Mouse (Mus musculus) forebrain, embryonic 16.5 days (tissue): ENCODE data around the gene Nr1i3. TPM values are rescaled to one million over a fixed set of nuclear protein-coding genes. Genes with fewer than 3 reads are reported as not detected.

Source experiments
- ATAC-seq: fragments of 200-750 bp; cut with Nextera tagmentation; 2 replicates; pipeline ENCODE4 v1.8.0; 2017; ENCODE audit warnings: mild to moderate bottlenecking, moderate library complexity
- H3K27ac ChIP-seq: fragments of 300-500 bp; sonication (generic); 2 replicates; pipeline ENCODE4 v1.5.1; 2014; ENCODE audit warnings: low read length, control low read depth
- H3K27me3 ChIP-seq: fragments of 300-500 bp; sonication (generic); replicated peaks from 2 replicates; pipeline ENCODE4 v1.6.1; 2014; ENCODE audit warnings: low read length; ENCODE audit not compliant: control insufficient read depth, insufficient read depth
- H3K36me3 ChIP-seq: fragments of 300-500 bp; sonication (generic); 2 replicates; pipeline ENCODE4 v1.6.1; 2014; ENCODE audit not compliant: control insufficient read depth, insufficient read depth
- H3K4me1 ChIP-seq: fragments of 300-500 bp; sonication (generic); replicated peaks from 2 replicates; pipeline ENCODE4 v1.6.1; 2014; ENCODE audit warnings: low read length; ENCODE audit not compliant: control insufficient read depth, insufficient read depth
- H3K4me2 ChIP-seq: fragments of 300-500 bp; sonication (generic); 2 replicates; pipeline ENCODE4 v1.6.1; 2014; ENCODE audit warnings: mild to moderate bottlenecking, low read length, control low read depth
- H3K4me3 ChIP-seq: fragments of 300-500 bp; sonication (generic); replicated peaks from 2 replicates; pipeline ENCODE4 v1.5.1; 2014; ENCODE audit warnings: mild to moderate bottlenecking, low read length, control low read depth
- H3K9ac ChIP-seq: fragments of 300-500 bp; sonication (generic); replicated peaks from 2 replicates; pipeline ENCODE4 v1.6.1; 2014; ENCODE audit warnings: low read depth, low read length, control low read depth
- H3K9me3 ChIP-seq: fragments of 300-500 bp; sonication (generic); 2 replicates; pipeline ENCODE4 v1.6.1; 2016; ENCODE audit warnings: low read length; ENCODE audit not compliant: control insufficient read depth
- WGBS: fragments of 180-500 bp; shearing (Covaris S2); extraction: QIAGEN DNeasy Blood & Tissue Kit; methylation state at CpG from one replicate; pipeline ENCODE4 v1.1.7; 2014; 5-methylcytosine and 5-hydroxymethylcytosine counted together
- polyA plus RNA-seq: library from polyadenylated mRNA; unstranded; fragments of >200 nt; fragmentation: Nextera tagmentation; extraction: Ambion mirVana; gene quantifications from 2 replicates; pipeline ENCODE4 v1.2.1, GENCODE M21; 2015

Nr1i3 gene
- polyA plus RNA-seq, 1 experiment from 2014 or later: 0.48 TPM

GRCm38 (mm10) chr1:171183620-171184019, 30.1 kb upstream of the Nr1i3 start:
- WGBS: 76% methylated on average over 3 of the region's 3 CpGs
- Histone ChIP-seq H3K27me3 (no peaks in the 10 kb centered on the region), H3K4me3 (no peak overlapping the region), H3K4me2 (no peak overlapping the region), H3K4me1 (peaks cover 4% of the 10 kb centered on the region), H3K9me3 (no peaks in the 10 kb centered on the region), H3K9ac (no peak overlapping the region), H3K27ac (no peak overlapping the region), H3K36me3 (no peaks in the 10 kb centered on the region)
- ATAC-seq: no peak

GRCm38 (mm10) chr1:171184314-171184713, 29.5 kb upstream of the Nr1i3 start:
- no peak overlapping the region for H3K4me3 ChIP-seq
- WGBS: 89% methylated on average over 7 of the region's 7 CpGs

GRCm38 (mm10) chr1:171185655-171186054, 28.1 kb upstream of the Nr1i3 start:
- no peak overlapping the region for H3K4me2 ChIP-seq
- H3K27ac ChIP-seq: no peak overlapping the region
- H3K9me3 ChIP-seq: no peaks in the 10 kb centered on the region
- no peak for ATAC-seq
- H3K4me1 ChIP-seq: peaks cover 13% of the 10 kb centered on the region
- H3K36me3 ChIP-seq: no peaks in the 10 kb centered on the region
- H3K4me3 ChIP-seq: no peak overlapping the region
- no peak overlapping the region for H3K9ac ChIP-seq
- H3K27me3 ChIP-seq: 0 out of 2 replicates have a peak, but pooled peaks cover under 1% of the 10 kb centered on the region
- 61% methylated on average over 8 of the region's 8 CpGs for WGBS

More at GRCm38 (mm10) chr1:171184314-171184713, 29.5 kb upstream of the Nr1i3 start:
- peaks cover 8% of the 10 kb centered on the region for H3K4me1 ChIP-seq
- H3K9me3 ChIP-seq: no peaks in the 10 kb centered on the region
- no peak for ATAC-seq
- H3K36me3 ChIP-seq: no peaks in the 10 kb centered on the region
- H3K27ac ChIP-seq: no peak overlapping the region
- no peaks in the 10 kb centered on the region for H3K27me3 ChIP-seq
- no peak overlapping the region for H3K9ac ChIP-seq
- no peak overlapping the region for H3K4me2 ChIP-seq

GRCm38 (mm10) chr1:171187851-171188700, 25.7 kb upstream of the Nr1i3 start:
- Histone ChIP-seq H3K36me3 (no peaks in the 10 kb centered on the region), H3K4me2 (no peak overlapping the region), H3K9ac (no peak overlapping the region), H3K27me3 (peaks cover 14% of the 10 kb centered on the region), H3K4me1 (peaks cover 16% of the 10 kb centered on the region), H3K9me3 (no peaks in the 10 kb centered on the region), H3K27ac (no peak overlapping the region), H3K4me3 (no peak overlapping the region)
- ATAC-seq: peak; percentile 33; the same call in 1 of the 2 replicates
- WGBS: 26% methylated on average over 13 of the region's 13 CpGs

GRCm38 (mm10) chr1:171189046-171189445, 24.7 kb upstream of the Nr1i3 start:
- ATAC-seq: no peak
- Histone ChIP-seq H3K27ac (no peak overlapping the region), H3K36me3 (no peaks in the 10 kb centered on the region), H3K4me2 (no peak overlapping the region), H3K9me3 (no peaks in the 10 kb centered on the region), H3K4me1 (peaks cover 21% of the 10 kb centered on the region), H3K27me3 (peaks cover 21% of the 10 kb centered on the region), H3K9ac (no peak overlapping the region), H3K4me3 (no peak overlapping the region)
- 12% methylated on average over 8 of the region's 8 CpGs for WGBS

GRCm38 (mm10) chr1:171189476-171190114, 24.2 kb upstream of the Nr1i3 start:
- Histone ChIP-seq H3K27ac (no peak overlapping the region), H3K4me3 (no peak overlapping the region), H3K36me3 (no peaks in the 10 kb centered on the region), H3K4me2 (no peak overlapping the region), H3K4me1 (peaks cover 21% of the 10 kb centered on the region), H3K27me3 (peaks cover 26% of the 10 kb centered on the region), H3K9ac (no peak overlapping the region), H3K9me3 (no peaks in the 10 kb centered on the region)
- WGBS: 23% methylated on average over 14 of the region's 14 CpGs
- ATAC-seq: no peak

- no peak overlapping the region for H3K9ac ChIP-seq
- H3K4me2 ChIP-seq: no peak overlapping the region
- peaks cover 26% of the 10 kb centered on the region for H3K4me1 ChIP-seq
- ATAC-seq: no peak
- peaks cover 32% of the 10 kb centered on the region for H3K27me3 ChIP-seq
- 95% methylated on average over 9 of the region's 9 CpGs for WGBS
- H3K36me3 ChIP-seq: no peaks in the 10 kb centered on the region
- no peaks in the 10 kb centered on the region for H3K9me3 ChIP-seq
- H3K27ac ChIP-seq: no peak overlapping the region
- no peak overlapping the region for H3K4me3 ChIP-seq
Measured at GRCm38 (mm10) chr1:171190832-171191231, 22.9 kb upstream of the Nr1i3 start.

GRCm38 (mm10) chr1:171192283-171192682, 21.5 kb upstream of the Nr1i3 start:
- 52% methylated on average over 10 of the region's 10 CpGs for WGBS
- Histone ChIP-seq H3K36me3 (no peaks in the 10 kb centered on the region), H3K9me3 (no peaks in the 10 kb centered on the region), H3K4me2 (no peak overlapping the region), H3K4me3 (no peak overlapping the region), H3K4me1 (peaks cover 31% of the 10 kb centered on the region), H3K27me3 (peaks cover 34% of the 10 kb centered on the region), H3K27ac (no peak overlapping the region), H3K9ac (no peak overlapping the region)
- ATAC-seq: no peak

- H3K9me3 ChIP-seq: no peaks in the 10 kb centered on the region
- ATAC-seq: no peak
- peak overlapping the region; percentile 4; the same call in 1 of the 2 replicates for H3K9ac ChIP-seq
- no peaks in the 10 kb centered on the region for H3K36me3 ChIP-seq
- 2% methylated on average over 18 of the region's 18 CpGs for WGBS
- no peak overlapping the region for H3K27ac ChIP-seq
- peak overlapping the region; percentile 42 for H3K4me2 ChIP-seq
- H3K27me3 ChIP-seq: peaks cover 34% of the 10 kb centered on the region
- peak overlapping the region; percentile 7; the same call in 1 of the 2 replicates for H3K4me3 ChIP-seq
- peaks cover 28% of the 10 kb centered on the region for H3K4me1 ChIP-seq
Measured at GRCm38 (mm10) chr1:171193093-171193840, 20.5 kb upstream of the Nr1i3 start.
